Mouse (Mus musculus) cerebellum, adult 2 months (tissue): ENCODE measurements around the gene Col5a2.

Source experiments
- CTCF ChIP-seq: fragments of 200-500 bp; IDR thresholded peaks from 2 replicates; pipeline ENCODE4 v1.5.1; 2011; ENCODE audit warnings: low read depth, mild to moderate bottlenecking, control low read depth, low read length, moderate library complexity, borderline replicate concordance; ENCODE audit not compliant: insufficient read depth
- POLR2A ChIP-seq: fragments of 200-500 bp; IDR thresholded peaks from 2 replicates; pipeline ENCODE4 v1.6.1; 2011; ENCODE audit warnings: low read length, control low read depth, borderline replicate concordance; ENCODE audit not compliant: insufficient read depth

DNA sequence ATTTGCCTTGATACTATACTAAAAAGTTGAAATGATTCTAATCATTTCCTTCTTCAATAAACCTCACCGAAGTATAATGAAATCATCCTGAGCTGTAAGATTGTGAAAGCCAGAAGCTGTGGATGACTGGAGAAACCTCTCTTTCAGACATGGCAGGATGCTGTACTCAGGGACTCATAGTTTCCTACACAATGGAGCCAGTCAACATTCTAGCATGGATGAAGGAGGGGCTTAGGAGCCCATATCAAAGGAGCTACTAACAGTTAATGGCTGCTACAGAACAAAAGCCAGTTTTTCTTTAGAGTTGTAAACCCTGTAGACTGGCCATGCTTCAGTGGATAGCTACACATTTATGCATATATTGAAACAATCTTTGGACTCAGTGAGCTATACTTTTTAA lies 12.6 kb downstream of the Col5a2 start:
- no peak for TF ChIP-seq CTCF
- TF ChIP-seq POLR2A: no peak
